ENCODE assay signal across 7 mouse cellular contexts in genomic region chr19:38396633-38396970, GRCm38 (mm10). TPM values are rescaled to one million over a fixed set of nuclear protein-coding genes. Genes with fewer than 3 reads are reported as not detected.
DNase-seq lines count a peak whose midpoint lies in the region; ATAC-seq and TF ChIP-seq lines count a peak whose summit lies in the region.

No protein-coding gene starts in this region.

- no peak for DNase-seq in lung, adult 2 months
- DNase-seq in adrenal gland, postnatal 25 days = no peak
- DNase-seq in ovary, postnatal 14 days (ENCODE audit: low spot score) = no peak

- no peaks in the 10 kb centered on the region for H3K36me3 ChIP-seq in lung, embryonic 15.5 days
- H3K36me3 ChIP-seq in embryonic facial prominence, embryonic 13.5 days = no peaks in the 10 kb centered on the region
- no peaks in the 10 kb centered on the region for H3K36me3 ChIP-seq in intestine, embryonic 15.5 days
- no peaks in the 10 kb centered on the region for H3K36me3 ChIP-seq in neural tube, embryonic 15.5 days

- no peaks in the 10 kb centered on the region for H3K9me3 ChIP-seq in lung, embryonic 15.5 days
- no peaks in the 10 kb centered on the region for H3K9me3 ChIP-seq in embryonic facial prominence, embryonic 13.5 days
- no peaks in the 10 kb centered on the region for H3K9me3 ChIP-seq in intestine, embryonic 15.5 days
- no peaks in the 10 kb centered on the region for H3K9me3 ChIP-seq in neural tube, embryonic 15.5 days (replicated peaks)

- H3K4me3 ChIP-seq in lung, embryonic 15.5 days = peak overlapping the region; percentile 58
- no peak overlapping the region for H3K4me3 ChIP-seq in lung, adult 2 months (replicated peaks; ENCODE audit: extremely low read depth, low read depth, low read length)
- H3K4me3 ChIP-seq in embryonic facial prominence, embryonic 13.5 days = peak overlapping the region; percentile 66
- peak overlapping the region; percentile 69 for H3K4me3 ChIP-seq in intestine, embryonic 15.5 days (replicated peaks)
- H3K4me3 ChIP-seq in neural tube, embryonic 15.5 days (replicated peaks) = peak overlapping the region; percentile 81

- no peak for TF ChIP-seq CTCF in lung, adult 2 months (IDR thresholded peaks at IDR 0.05; ENCODE audit: insufficient read depth, low read length)

- H3K27ac ChIP-seq in lung, embryonic 15.5 days = no peak overlapping the region
- no peak overlapping the region for H3K27ac ChIP-seq in embryonic facial prominence, embryonic 13.5 days
- no peak overlapping the region for H3K27ac ChIP-seq in intestine, embryonic 15.5 days
- no peak overlapping the region for H3K27ac ChIP-seq in neural tube, embryonic 15.5 days (replicated peaks)

- H3K4me2 ChIP-seq in lung, embryonic 15.5 days = peak overlapping the region; percentile 95
- peak overlapping the region; percentile 94 for H3K4me2 ChIP-seq in embryonic facial prominence, embryonic 13.5 days
- peak overlapping the region; percentile 93 for H3K4me2 ChIP-seq in intestine, embryonic 15.5 days (replicated peaks)
- H3K4me2 ChIP-seq in neural tube, embryonic 15.5 days = peak overlapping the region; percentile 83

- no peak for TF ChIP-seq POLR2A in lung, adult 2 months (IDR thresholded peaks at IDR 0.05; ENCODE audit: borderline replicate concordance, extremely low read depth, low read depth, low read length)

- 38% methylated on average over 8 of the region's 8 CpGs for WGBS in lung, embryonic 15.5 days
- WGBS in lung, adult 2 months = 52% methylated on average over 8 of the region's 8 CpGs
- 22% methylated on average over 8 of the region's 8 CpGs for WGBS in embryonic facial prominence, embryonic 13.5 days
- WGBS in intestine, embryonic 15.5 days = 32% methylated on average over 8 of the region's 8 CpGs
- WGBS in neural tube, embryonic 15.5 days = 29% methylated on average over 8 of the region's 8 CpGs

- no peak overlapping the region for H3K9ac ChIP-seq in lung, embryonic 15.5 days
- no peak overlapping the region for H3K9ac ChIP-seq in embryonic facial prominence, embryonic 13.5 days
- peak overlapping the region; percentile 64 for H3K9ac ChIP-seq in intestine, embryonic 15.5 days
- peak overlapping the region; percentile 70; the same call in 1 of the 2 replicates for H3K9ac ChIP-seq in neural tube, embryonic 15.5 days (replicated peaks)

- H3K4me1 ChIP-seq in lung, embryonic 15.5 days = peaks cover 9% of the 10 kb centered on the region; the same call in 1 of the 2 replicates
- peaks cover 3% of the 10 kb centered on the region for H3K4me1 ChIP-seq in lung, adult 2 months (ENCODE audit: control insufficient read depth, insufficient read depth, low read length)
- H3K4me1 ChIP-seq in embryonic facial prominence, embryonic 13.5 days = 0 out of 2 replicates have a peak, but pooled peaks cover 7% of the 10 kb centered on the region
- H3K4me1 ChIP-seq in intestine, embryonic 15.5 days (replicated peaks) = no peaks in the 10 kb centered on the region
- H3K4me1 ChIP-seq in neural tube, embryonic 15.5 days = peaks cover 12% of the 10 kb centered on the region

- H3K27me3 ChIP-seq in lung, embryonic 15.5 days = no peaks in the 10 kb centered on the region
- H3K27me3 ChIP-seq in embryonic facial prominence, embryonic 13.5 days = peaks cover 9% of the 10 kb centered on the region
- H3K27me3 ChIP-seq in intestine, embryonic 15.5 days (replicated peaks) = no peaks in the 10 kb centered on the region
- H3K27me3 ChIP-seq in neural tube, embryonic 15.5 days (replicated peaks) = no peaks in the 10 kb centered on the region

- no peak for ATAC-seq in lung, embryonic 15.5 days (ENCODE audit: borderline replicate concordance, extremely low read depth, low FRiP score, low TSS enrichment)
- no peak for ATAC-seq in embryonic facial prominence, embryonic 13.5 days (ENCODE audit: insufficient number of reproducible peaks, insufficient read depth, low FRiP score, low TSS enrichment, low read depth)
- ATAC-seq in intestine, embryonic 15.5 days = no peak
- no peak for ATAC-seq in neural tube, embryonic 15.5 days (ENCODE audit: low FRiP score)

RNA-seq across cellular contexts. Expression of gene Slc35g1, which starts 0.8 kb away (rescaled TPM):
- polyA plus RNA-seq in lung, embryonic 15.5 days (2015; fragmentation: Nextera tagmentation; extraction: Ambion mirVana) = 3.8 TPM in 2 replicates
- 1.7 and 2.3 TPM in 2 replicates for polyA plus RNA-seq in lung, adult 2 months (2012; rRNA removed)
- 2.1 and 3.2 TPM in 2 replicates for polyA plus RNA-seq in embryonic facial prominence, embryonic 13.5 days (2015; fragmentation: Nextera tagmentation; extraction: Ambion mirVana)
- 8.1 and 8.5 TPM in 2 replicates for polyA plus RNA-seq in intestine, embryonic 15.5 days (2015; fragmentation: Nextera tagmentation; extraction: Ambion mirVana)
- polyA plus RNA-seq in neural tube, embryonic 15.5 days (2015; fragmentation: Nextera tagmentation; extraction: Ambion mirVana) = 0.78 and 1.3 TPM in 2 replicates
- 22.5 and 28.3 TPM in 2 replicates for total RNA-seq in adrenal gland, postnatal 25 days (2021)

Comparison
In these comparisons a context has a peak if more than half of its experiments do, and no peak if none do; other contexts are left out.
1. H3K9ac ChIP-seq: peak in intestine, embryonic 15.5 days (single experiment) and neural tube, embryonic 15.5 days (single experiment); none in lung, embryonic 15.5 days (single experiment) and embryonic facial prominence, embryonic 13.5 days (single experiment).
2. Peak in every context shown above with its lines, with median percentiles within 50 percentile points of each other: H3K4me2 ChIP-seq.